Mouse (Mus musculus): ENCODE data around the gene Cd86.

The Cd86 gene

DNA sequence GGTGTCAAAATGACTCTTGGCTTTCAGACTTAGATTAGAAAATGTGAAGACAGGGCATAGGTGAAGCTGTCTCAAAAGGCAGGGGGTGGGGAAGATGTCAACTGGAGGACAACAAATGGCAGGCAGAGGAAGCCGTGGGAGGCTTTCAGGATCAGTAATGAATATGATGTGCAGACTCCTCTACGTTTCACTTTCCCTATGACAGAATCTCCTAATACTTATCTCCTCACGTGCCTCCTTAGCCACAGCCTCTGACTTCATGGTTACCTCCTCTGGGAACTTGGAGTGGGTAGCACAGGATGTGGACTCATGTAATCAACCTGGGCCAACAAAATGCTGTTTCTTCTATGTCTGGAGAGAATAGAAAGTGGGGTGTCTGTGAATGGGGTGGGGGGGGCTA, 63.2 kb downstream of the Cd86 start:
- DNase-seq (ENCODE audit: low read depth, low spot score): no peak

DNA sequence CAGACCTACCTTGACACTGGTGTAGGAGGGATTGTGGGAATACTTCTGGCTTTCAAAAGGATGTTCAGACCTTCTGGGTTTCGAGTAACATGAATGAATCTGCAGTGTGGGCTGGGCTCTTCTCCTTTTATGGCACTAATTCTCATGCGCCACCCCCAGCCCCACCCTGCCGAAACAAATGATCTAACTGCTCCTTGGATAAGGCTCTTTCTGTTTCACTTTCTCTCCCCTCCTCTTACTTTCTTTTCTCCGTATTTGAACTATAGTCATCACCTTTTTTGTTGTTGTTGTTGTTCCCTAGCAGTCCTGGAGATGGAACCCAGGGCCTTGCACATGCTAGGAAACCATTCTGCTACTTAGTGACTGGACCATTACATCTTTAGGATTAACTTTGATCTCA, 67.6 kb downstream of the Cd86 start:
- no peak for DNase-seq (ENCODE audit: low read depth, low spot score)

DNA sequence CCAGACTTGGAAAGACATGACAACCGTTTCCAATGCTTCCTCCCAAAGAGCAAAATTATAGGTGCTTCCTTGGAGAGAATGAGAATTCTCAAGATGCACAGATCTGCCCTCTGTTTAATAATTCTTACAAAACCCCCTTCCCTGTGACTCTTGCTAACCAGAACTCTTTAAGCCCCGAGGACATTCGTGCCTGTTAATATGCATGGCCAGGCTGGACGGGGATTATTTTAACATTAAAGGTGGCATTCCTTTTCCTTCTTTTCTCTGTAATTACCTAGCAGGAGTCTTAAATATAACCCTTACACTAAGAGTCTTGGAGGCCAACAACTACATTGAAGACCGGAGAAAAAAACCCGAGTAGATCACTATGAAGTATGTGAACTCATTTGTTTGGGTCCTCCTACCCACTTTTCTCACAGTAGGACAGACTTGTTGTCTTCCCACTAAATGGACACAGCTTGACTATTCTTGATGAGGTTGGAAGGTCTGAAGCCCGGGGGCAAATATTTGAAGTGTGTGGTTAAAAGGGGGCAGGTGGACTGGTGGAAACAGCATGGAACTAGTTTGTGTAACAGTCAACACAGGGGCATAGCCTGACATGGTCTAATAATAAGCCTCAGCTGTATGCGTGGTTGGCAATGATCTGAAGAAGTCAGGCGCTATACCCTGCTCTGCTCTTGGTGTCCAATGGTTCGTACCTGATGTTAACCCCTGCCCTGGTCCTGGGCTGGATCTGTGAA, 69.0 kb downstream of the Cd86 start:
- DNase-seq (ENCODE audit: low read depth, low spot score): no peak

DNA sequence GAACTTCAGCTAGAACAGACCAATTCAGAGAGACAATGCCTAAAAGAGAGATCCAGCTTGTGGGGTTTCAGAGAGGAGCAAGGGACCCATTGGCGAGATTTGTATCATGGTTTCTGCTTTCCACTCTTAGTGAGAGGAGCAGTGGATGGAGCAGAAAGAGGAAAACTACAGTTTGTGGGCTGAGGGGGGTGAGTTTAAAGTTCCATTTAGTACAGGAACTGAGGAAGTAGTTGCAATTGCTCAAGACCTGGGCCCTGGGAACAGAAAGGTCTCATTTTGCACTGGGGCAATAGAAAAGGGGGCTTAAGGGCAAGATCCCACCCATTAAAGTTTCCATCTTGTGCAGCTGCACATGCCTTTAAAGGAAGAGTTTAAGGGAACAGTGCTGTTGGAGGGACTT, 76.0 kb downstream of the Cd86 start:
- DNase-seq (ENCODE audit: low read depth, low spot score): no peak

DNA sequence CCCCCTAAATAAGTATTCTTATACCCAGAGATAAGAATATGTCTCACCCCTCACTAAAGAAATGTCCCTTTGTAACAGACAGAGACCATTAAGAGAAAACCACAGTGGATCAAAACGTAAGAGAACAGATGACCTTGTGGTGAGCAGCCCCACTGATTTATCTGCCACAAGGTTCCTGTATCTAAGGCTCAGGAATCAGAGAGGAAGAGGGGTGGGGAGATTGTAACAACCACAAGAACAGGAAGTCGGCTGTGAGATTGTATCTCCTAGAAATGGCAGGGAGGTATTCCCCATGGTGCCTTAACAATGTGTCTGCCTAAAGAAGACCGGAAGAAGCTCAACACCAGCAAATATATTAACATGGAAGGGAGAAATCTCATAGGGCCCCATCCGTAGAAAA, 77.9 kb downstream of the Cd86 start:
- no peak for DNase-seq (ENCODE audit: low read depth, low spot score)

DNA sequence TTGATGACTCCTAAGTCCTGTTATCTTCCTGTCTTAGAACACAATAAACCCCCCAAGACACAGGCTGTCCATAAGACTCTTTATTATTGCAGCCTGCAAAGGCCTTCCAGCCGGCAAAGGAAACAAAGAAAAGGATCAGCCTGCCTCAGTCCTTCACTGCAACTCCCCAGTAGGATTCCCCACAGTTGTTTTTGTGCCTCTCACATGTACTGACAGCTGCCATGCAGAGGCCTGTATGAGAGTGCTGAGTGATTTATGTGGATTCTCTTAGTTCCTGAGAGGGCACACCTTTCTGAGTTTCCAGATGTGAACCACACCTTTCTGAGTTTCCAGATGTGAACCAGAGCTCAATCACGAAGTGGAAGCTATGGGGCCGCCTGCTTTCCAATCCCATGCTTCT, 83.8 kb downstream of the Cd86 start:
- peak; percentile 12 for DNase-seq (ENCODE audit: low read depth, low spot score)

DNA sequence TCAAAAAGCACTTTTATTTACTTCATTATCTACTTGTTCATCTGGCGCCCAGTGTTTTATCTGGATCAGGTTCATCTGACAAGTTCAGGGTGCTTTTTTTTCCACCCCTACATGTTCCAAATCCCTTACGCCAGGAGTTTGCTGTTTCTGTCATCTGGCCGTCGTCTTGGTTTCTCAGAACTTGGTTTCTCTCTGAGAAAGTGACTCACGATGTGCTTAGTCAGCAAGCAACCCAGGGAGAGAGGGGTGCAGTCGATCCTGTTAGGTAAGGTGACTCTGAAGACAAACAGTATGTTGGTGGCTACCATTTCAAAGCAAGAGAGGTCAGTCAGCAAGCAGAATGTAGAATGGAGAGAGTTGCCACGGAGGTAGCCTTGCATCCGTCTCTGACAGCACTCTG, 93.9 kb downstream of the Cd86 start:
- DNase-seq (ENCODE audit: low read depth, low spot score): no peak

DNA sequence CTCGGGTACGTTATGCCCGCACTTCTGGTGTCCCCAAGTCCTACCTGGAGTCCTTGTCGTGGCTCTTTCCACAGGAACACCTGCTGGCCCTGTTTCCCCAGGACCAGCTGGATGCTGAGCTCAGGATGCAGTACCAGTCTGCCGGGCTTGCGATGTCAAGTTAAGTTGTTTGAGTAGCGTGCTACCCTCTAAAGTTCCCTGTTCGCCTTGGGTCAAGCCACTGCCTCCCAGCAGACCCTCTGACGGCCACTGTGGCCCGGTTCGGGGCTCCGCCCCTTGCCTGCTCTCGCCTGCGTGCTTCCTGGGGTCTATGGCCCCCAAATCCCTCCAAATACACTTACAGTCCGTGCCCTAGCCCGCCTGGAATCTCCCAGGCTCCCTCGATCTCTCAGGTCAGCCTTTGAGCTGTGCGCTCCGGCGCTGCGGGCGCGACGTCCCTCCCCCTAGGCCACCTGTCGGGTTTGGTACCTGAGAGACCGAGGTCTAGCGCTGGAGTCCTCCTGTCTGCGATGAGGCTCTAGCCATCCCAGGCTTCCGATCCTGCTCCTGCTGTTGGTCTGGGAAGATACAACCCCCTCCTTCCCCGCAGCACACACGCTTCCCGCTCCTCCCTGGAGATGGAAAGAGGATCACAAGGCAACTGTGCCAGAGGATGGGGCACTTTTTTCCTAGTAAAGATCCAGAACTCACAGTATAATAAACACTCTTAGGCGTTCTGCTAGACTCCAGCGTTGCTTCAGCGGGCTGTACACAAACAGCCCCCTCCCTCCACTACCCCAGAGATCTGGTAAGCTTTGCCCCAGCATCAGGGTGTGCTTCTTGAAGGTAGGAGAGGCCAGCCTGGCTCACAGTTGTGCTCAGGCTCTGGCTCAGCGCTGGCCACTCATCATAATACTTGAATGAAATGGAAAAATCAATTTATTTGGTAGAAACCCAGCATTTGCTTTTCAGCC, 104.2 kb downstream of the Cd86 start, which contains the start of gene Casr:
Gene Casr, minus strand, starts transcription at position 756 of the 953 bp plus-strand sequence.
- DNase-seq (ENCODE audit: low read depth, low spot score): no peak

DNA sequence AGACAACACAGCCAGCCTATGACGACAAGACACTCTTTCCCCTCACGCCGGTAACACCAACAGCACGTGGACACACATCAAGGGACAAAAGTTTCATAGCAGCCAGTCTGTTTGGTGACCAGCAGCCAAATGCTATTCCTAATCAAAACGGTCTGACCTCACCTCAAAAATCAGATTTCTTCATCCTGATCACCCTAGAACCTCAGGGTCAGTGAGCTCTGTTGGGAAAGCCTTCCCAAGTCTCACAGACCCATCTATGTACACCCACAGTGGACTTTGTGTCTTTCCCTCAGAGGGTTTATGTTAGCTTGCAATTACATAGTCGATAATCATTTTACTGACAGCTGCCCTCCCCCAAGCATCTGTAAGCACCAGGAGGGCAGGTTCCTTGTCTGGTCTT, 106.3 kb downstream of the Cd86 start:
- DNase-seq (ENCODE audit: low read depth, low spot score): no peak

DNA sequence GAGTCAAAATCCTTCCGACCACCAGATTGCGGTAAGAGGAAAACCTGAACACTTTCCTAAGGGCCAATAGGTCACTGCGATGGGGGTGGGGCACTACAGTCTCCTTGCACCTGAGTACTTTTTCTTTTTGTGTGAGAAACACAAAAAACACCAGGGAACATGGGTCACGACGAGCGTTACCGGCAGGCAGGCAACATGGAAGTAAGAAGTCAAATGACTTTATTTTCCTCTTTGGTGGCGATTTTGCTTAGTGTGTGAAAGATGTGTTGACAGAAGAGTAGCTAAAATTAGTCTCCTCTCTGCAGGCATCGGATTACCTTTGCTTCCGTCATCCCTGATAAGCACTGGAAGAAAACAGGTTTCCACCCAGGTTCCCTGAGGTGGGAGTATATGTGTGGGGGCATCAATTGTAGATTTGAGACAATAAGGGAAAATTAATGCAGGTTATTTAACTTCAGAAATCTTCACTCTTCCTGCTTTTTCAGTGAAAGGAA, 110.2 kb downstream of the Cd86 start:
- DNase-seq (ENCODE audit: low read depth, low spot score): no peak
